Comparison of ENCODE assay signal across 7 mouse cellular contexts in genomic region chr17:56218377-56219191, GRCm38 (mm10). TPM values are rescaled to one million over a fixed set of nuclear protein-coding genes. Genes with fewer than 3 reads are reported as not detected.
DNase-seq lines count a peak whose midpoint lies in the region; ATAC-seq and TF ChIP-seq lines count a peak whose summit lies in the region.

Gene Dpp9, minus strand, starts transcription at chr17:56218905.

- peak; percentile 99 for ATAC-seq in intestine, postnatal 0 days
- peak; percentile 99 for ATAC-seq in midbrain, embryonic 12.5 days (ENCODE audit: low FRiP score, low read depth)

- no peaks in the 10 kb centered on the region for H3K27me3 ChIP-seq in embryonic facial prominence, embryonic 10.5 days (replicated peaks; ENCODE audit: low read depth, poor library complexity, severe bottlenecking)
- no peaks in the 10 kb centered on the region for H3K27me3 ChIP-seq in intestine, postnatal 0 days (replicated peaks; ENCODE audit: control insufficient read depth, insufficient read depth, low read length)
- no peaks in the 10 kb centered on the region for H3K27me3 ChIP-seq in midbrain, embryonic 12.5 days
- no peaks in the 10 kb centered on the region for H3K27me3 ChIP-seq in small intestine, adult 2 months (ENCODE audit: control insufficient read depth, insufficient read depth, low read length)

- no peaks in the 10 kb centered on the region for H3K9me3 ChIP-seq in embryonic facial prominence, embryonic 10.5 days
- no peaks in the 10 kb centered on the region for H3K9me3 ChIP-seq in intestine, postnatal 0 days (ENCODE audit: control insufficient read depth)
- H3K9me3 ChIP-seq in midbrain, embryonic 12.5 days: no peaks in the 10 kb centered on the region

- H3K4me1 ChIP-seq in embryonic facial prominence, embryonic 10.5 days: peaks cover 42% of the 10 kb centered on the region
- peaks cover 4% of the 10 kb centered on the region for H3K4me1 ChIP-seq in intestine, postnatal 0 days (replicated peaks; ENCODE audit: control insufficient read depth, insufficient read depth, low read length)
- peaks cover 24% of the 10 kb centered on the region for H3K4me1 ChIP-seq in midbrain, embryonic 12.5 days
- peaks cover 17% of the 10 kb centered on the region for H3K4me1 ChIP-seq in small intestine, adult 2 months (ENCODE audit: control insufficient read depth, insufficient read depth, insufficient read length, low read length)

- peak within 1 kb of the TSS; percentile 83 for H3K4me2 ChIP-seq in intestine, postnatal 0 days (replicated peaks; ENCODE audit: low read depth)
- H3K4me2 ChIP-seq in midbrain, embryonic 12.5 days (replicated peaks): peak within 1 kb of the TSS; percentile 87

- H3K4me3 ChIP-seq in embryonic facial prominence, embryonic 10.5 days: peak within 1 kb of the TSS; percentile 86
- H3K4me3 ChIP-seq in intestine, postnatal 0 days (ENCODE audit: low read depth, low read length): peak within 1 kb of the TSS; percentile 78
- H3K4me3 ChIP-seq in midbrain, embryonic 12.5 days: peak within 1 kb of the TSS; percentile 82
- H3K4me3 ChIP-seq in small intestine, adult 2 months (ENCODE audit: low read depth, low read length): peak within 1 kb of the TSS; percentile 97

- intact Hi-C loops in left cerebral cortex, postnatal 4 days (cut with DNase I): no loop called here

- peak; percentile 52 for TF ChIP-seq CTCF in intestine, postnatal 0 days (IDR thresholded peaks at IDR 0.05; ENCODE audit: low read depth)
- no peak for TF ChIP-seq CTCF in small intestine, adult 2 months (IDR thresholded peaks at IDR 0.05; ENCODE audit: extremely low read depth, insufficient read length, insufficient replicate concordance, low read depth, low read length)

- peak within 1 kb of the TSS; percentile 94 for H3K27ac ChIP-seq in embryonic facial prominence, embryonic 10.5 days (replicated peaks)
- H3K27ac ChIP-seq in intestine, postnatal 0 days (ENCODE audit: low read depth, low read length): peak within 1 kb of the TSS; percentile 91
- peak within 1 kb of the TSS; percentile 85 for H3K27ac ChIP-seq in midbrain, embryonic 12.5 days (replicated peaks)
- H3K27ac ChIP-seq in small intestine, adult 2 months (ENCODE audit: insufficient read depth, low read depth, low read length): peak within 1 kb of the TSS; percentile 66

- under 1% methylated on average over 78 of the region's 78 CpGs for WGBS in embryonic facial prominence, embryonic 10.5 days
- WGBS in intestine, postnatal 0 days: 0% methylated on average over 49 of the region's 78 CpGs
- under 1% methylated on average over 73 of the region's 78 CpGs for WGBS in midbrain, embryonic 12.5 days
- under 1% methylated on average over 76 of the region's 78 CpGs for WGBS in small intestine, adult 2 months

- H3K9ac ChIP-seq in intestine, postnatal 0 days (ENCODE audit: low read depth, low read length): peak within 1 kb of the TSS; percentile 86
- peak within 1 kb of the TSS; percentile 77 for H3K9ac ChIP-seq in midbrain, embryonic 12.5 days (replicated peaks)

- peaks cover 19% of the 10 kb centered on the region for H3K36me3 ChIP-seq in embryonic facial prominence, embryonic 10.5 days (replicated peaks)
- H3K36me3 ChIP-seq in intestine, postnatal 0 days (ENCODE audit: control insufficient read depth, insufficient read depth): 0 out of 2 replicates have a peak, but pooled peaks cover 8% of the 10 kb centered on the region
- no peaks in the 10 kb centered on the region for H3K36me3 ChIP-seq in midbrain, embryonic 12.5 days
- no peaks in the 10 kb centered on the region for H3K36me3 ChIP-seq in small intestine, adult 2 months (ENCODE audit: control insufficient read depth, insufficient read depth, low read length)

- TF ChIP-seq POLR2A in small intestine, adult 2 months (IDR thresholded peaks at IDR 0.05; ENCODE audit: low read depth, low read length): no peak

- peak; percentile 92 for DNase-seq in adrenal gland, postnatal 10 days
- DNase-seq in embryonic facial prominence, embryonic 10.5 days (ENCODE audit: low spot score): peak; percentile 93
- DNase-seq in gonadal fat pad, adult 2 months (ENCODE audit: low read depth): no peak
- peak; percentile 90 for DNase-seq in left cerebral cortex, postnatal 4 days

RNA-seq across cellular contexts. Expression of gene Dpp9, which starts in this region (rescaled TPM):
- total RNA-seq in adrenal gland, postnatal 10 days (2021): 10 to 100 TPM; 28.8 to 30.1 TPM
- polyA plus RNA-seq in embryonic facial prominence, embryonic 10.5 days (2016; fragmentation: Nextera tagmentation; extraction: Ambion mirVana): 48.3 and 50.2 TPM in 2 replicates
- polyA plus RNA-seq in gonadal fat pad, adult 2 months (2012; rRNA removed): 34.1 and 36.9 TPM in 2 replicates
- 10.6 and 12.0 TPM in 2 replicates for polyA plus RNA-seq in intestine, postnatal 0 days (2015; fragmentation: Nextera tagmentation; extraction: Ambion mirVana)
- 10 to 100 TPM; 48.9 to 50.2 TPM for total RNA-seq in left cerebral cortex, postnatal 4 days (2021)
- 41.0 and 43.9 TPM in 2 replicates for polyA plus RNA-seq in midbrain, embryonic 12.5 days (2016; fragmentation: Nextera tagmentation; extraction: Ambion mirVana)
- polyA plus RNA-seq in small intestine, adult 2 months (2012; rRNA removed): 27.4 and 39.4 TPM in 2 replicates
